Mouse (Mus musculus) midbrain, embryonic 16.5 days (tissue): ENCODE results near the gene Ccdc173. TPM values are rescaled to one million over a fixed set of nuclear protein-coding genes. Genes with fewer than 3 reads are reported as not detected.

Source experiments
- ATAC-seq: fragments of 200-750 bp; cut with Nextera tagmentation; 2 replicates; pipeline ENCODE4 v1.8.0; 2017; ENCODE audit warnings: moderate TSS enrichment
- H3K27ac ChIP-seq: fragments of 300-500 bp; sonication (generic); 2 replicates; pipeline ENCODE4 v1.5.1; 2014; ENCODE audit warnings: mild to moderate bottlenecking, low read length, mixed read lengths
- H3K27me3 ChIP-seq: fragments of 300-500 bp; sonication (generic); 2 replicates; pipeline ENCODE4 v1.6.1; 2014; ENCODE audit warnings: low read depth, low read length, mixed read lengths; ENCODE audit not compliant: control insufficient read depth, insufficient read depth
- H3K36me3 ChIP-seq: fragments of 300-500 bp; sonication (generic); 2 replicates; pipeline ENCODE4 v1.6.1; 2014; ENCODE audit warnings: mild to moderate bottlenecking, low read length, moderate library complexity, mixed read lengths; ENCODE audit not compliant: control insufficient read depth, insufficient read depth
- H3K4me1 ChIP-seq: fragments of 300-500 bp; sonication (generic); 2 replicates; pipeline ENCODE4 v1.6.1; 2014; ENCODE audit warnings: mild to moderate bottlenecking, low read length, mixed read lengths; ENCODE audit not compliant: control insufficient read depth, insufficient read depth
- H3K4me2 ChIP-seq: fragments of 300-500 bp; sonication (generic); 2 replicates; pipeline ENCODE4 v1.6.1; 2014; ENCODE audit warnings: mild to moderate bottlenecking, low read length, mixed read lengths
- H3K4me3 ChIP-seq: fragments of 300-500 bp; sonication (generic); 2 replicates; pipeline ENCODE4 v1.5.1; 2014; ENCODE audit warnings: low read depth, mild to moderate bottlenecking, low read length, moderate library complexity, mixed read lengths
- H3K9ac ChIP-seq: fragments of 300-500 bp; sonication (generic); 2 replicates; pipeline ENCODE4 v1.6.1; 2014; ENCODE audit warnings: low read depth, low read length, mixed read lengths
- H3K9me3 ChIP-seq: fragments of 300-500 bp; sonication (generic); replicated peaks from 2 replicates; pipeline ENCODE4 v1.6.1; 2014; ENCODE audit warnings: mild to moderate bottlenecking, low read length, mixed read lengths; ENCODE audit not compliant: control insufficient read depth, poor library complexity, severe bottlenecking
- WGBS: fragments of 180-500 bp; shearing (Covaris S2); extraction: QIAGEN DNeasy Blood & Tissue Kit; methylation state at CpG from one replicate; pipeline ENCODE4 v1.1.7; 2014; 5-methylcytosine and 5-hydroxymethylcytosine counted together
- polyA plus RNA-seq: library from polyadenylated mRNA; unstranded; fragments of >200 nt; fragmentation: Nextera tagmentation; extraction: Ambion mirVana; gene quantifications from 2 replicates; pipeline ENCODE4 v1.2.1, GENCODE M21; 2015

Ccdc173 gene
- polyA plus RNA-seq: 2.6 and 3.0 TPM in 2 replicates

- peaks cover 14% of the 10 kb centered on the region for H3K4me1 ChIP-seq
- H3K9ac ChIP-seq: peak within 1 kb of the TSS; percentile 89
- peak within 1 kb of the TSS; percentile 78 for H3K4me3 ChIP-seq
- H3K4me2 ChIP-seq: peak within 1 kb of the TSS; percentile 90
- no peaks in the 10 kb centered on the region for H3K9me3 ChIP-seq
- no peaks in the 10 kb centered on the region for H3K27me3 ChIP-seq
- ATAC-seq: peak; percentile 98
- 1% methylated on average over 48 of the region's 48 CpGs for WGBS
- H3K36me3 ChIP-seq: peaks cover 6% of the 10 kb centered on the region; the same call in 1 of the 2 replicates
- peak within 1 kb of the TSS; percentile 87 for H3K27ac ChIP-seq
These were observed at the start of gene Ccdc173, which contains the start of gene Phospho2 for GRCm38 (mm10) chr2:69789429-69790069. TSS of gene Ccdc173 (minus strand) at chr2:69789575. TSS of gene Phospho2 (plus strand) at chr2:69789623.

GRCm38 (mm10) chr2:69838707-69839106 is 49.3 kb upstream of the Ccdc173 start:
- Histone ChIP-seq H3K27ac (no peak overlapping the region), H3K4me1 (no peaks in the 10 kb centered on the region; the same call in 1 of the 2 replicates), H3K36me3 (peaks cover 8% of the 10 kb centered on the region; the same call in 1 of the 2 replicates), H3K9ac (no peak overlapping the region), H3K4me2 (no peak overlapping the region), H3K27me3 (no peaks in the 10 kb centered on the region), H3K4me3 (no peak overlapping the region), H3K9me3 (no peaks in the 10 kb centered on the region)
- no peak for ATAC-seq

- Histone ChIP-seq H3K27ac (no peak overlapping the region), H3K9ac (no peak overlapping the region), H3K27me3 (no peaks in the 10 kb centered on the region), H3K4me2 (no peak overlapping the region), H3K9me3 (no peaks in the 10 kb centered on the region), H3K4me1 (no peaks in the 10 kb centered on the region; the same call in 1 of the 2 replicates), H3K36me3 (peaks cover 9% of the 10 kb centered on the region; the same call in 1 of the 2 replicates), H3K4me3 (no peak overlapping the region)
- 27% methylated on average over 3 of the region's 3 CpGs for WGBS
- no peak for ATAC-seq
These were observed 48.6 kb upstream of the Ccdc173 start for GRCm38 (mm10) chr2:69837996-69838395.

- ATAC-seq: no peak; the same call in 1 of the 2 replicates
- peaks cover 13% of the 10 kb centered on the region for H3K36me3 ChIP-seq
- WGBS: 55% methylated on average over 7 of the region's 7 CpGs
These were observed 48.0 kb upstream of the Ccdc173 start for GRCm38 (mm10) chr2:69837244-69837967.

GRCm38 (mm10) chr2:69830116-69830515 is 40.7 kb upstream of the Ccdc173 start:
- Histone ChIP-seq H3K4me1 (peaks cover 19% of the 10 kb centered on the region), H3K4me2 (no peak overlapping the region), H3K36me3 (peaks cover 17% of the 10 kb centered on the region), H3K9ac (no peak overlapping the region), H3K4me3 (no peak overlapping the region), H3K27ac (no peak overlapping the region), H3K9me3 (no peaks in the 10 kb centered on the region), H3K27me3 (no peaks in the 10 kb centered on the region)
- ATAC-seq: no peak
- 89% methylated on average over 8 of the region's 8 CpGs for WGBS

More at GRCm38 (mm10) chr2:69837244-69837967, 48.0 kb upstream of the Ccdc173 start:
- H3K4me2 ChIP-seq: no peak overlapping the region
- H3K9ac ChIP-seq: no peak overlapping the region
- H3K4me3 ChIP-seq: no peak overlapping the region
- no peak overlapping the region for H3K27ac ChIP-seq
- H3K27me3 ChIP-seq: no peaks in the 10 kb centered on the region
- no peaks in the 10 kb centered on the region for H3K9me3 ChIP-seq
- H3K4me1 ChIP-seq: no peaks in the 10 kb centered on the region; the same call in 1 of the 2 replicates

GRCm38 (mm10) chr2:69829680-69830079 is 40.3 kb upstream of the Ccdc173 start:
- 87% methylated on average over 2 of the region's 2 CpGs for WGBS
- H3K27ac ChIP-seq: no peak overlapping the region
- H3K27me3 ChIP-seq: no peaks in the 10 kb centered on the region
- peaks cover 23% of the 10 kb centered on the region for H3K4me1 ChIP-seq
- H3K9me3 ChIP-seq: no peaks in the 10 kb centered on the region
- H3K4me2 ChIP-seq: no peak overlapping the region
- ATAC-seq: no peak
- H3K9ac ChIP-seq: no peak overlapping the region
- no peak overlapping the region for H3K4me3 ChIP-seq
- H3K36me3 ChIP-seq: peaks cover 17% of the 10 kb centered on the region

- peaks cover 16% of the 10 kb centered on the region for H3K36me3 ChIP-seq
- H3K9me3 ChIP-seq: no peaks in the 10 kb centered on the region
- H3K9ac ChIP-seq: peak overlapping the region; percentile 32; the same call in 1 of the 2 replicates
- no peak overlapping the region for H3K4me3 ChIP-seq
- no peak overlapping the region for H3K27ac ChIP-seq
- ATAC-seq: no peak
- no peaks in the 10 kb centered on the region for H3K27me3 ChIP-seq
- 38% methylated on average over 7 of the region's 7 CpGs for WGBS
- peaks cover 34% of the 10 kb centered on the region for H3K4me1 ChIP-seq
- 0 out of 2 replicates have a peak overlapping the region, but pooled peaks have one; percentile 4 for H3K4me2 ChIP-seq
These were observed 38.7 kb upstream of the Ccdc173 start for GRCm38 (mm10) chr2:69828031-69828430.

- H3K4me3 ChIP-seq: no peak overlapping the region
These were observed 37.0 kb upstream of the Ccdc173 start for GRCm38 (mm10) chr2:69826380-69826779.

GRCm38 (mm10) chr2:69825898-69826297 is 36.5 kb upstream of the Ccdc173 start:
- H3K27ac ChIP-seq: peak overlapping the region; percentile 29; the same call in 1 of the 2 replicates
- H3K36me3 ChIP-seq: peaks cover 3% of the 10 kb centered on the region; the same call in 1 of the 2 replicates
- WGBS: 52% methylated on average over 10 of the region's 10 CpGs
- H3K4me2 ChIP-seq: peak overlapping the region; percentile 36
- H3K9me3 ChIP-seq: no peaks in the 10 kb centered on the region
- H3K4me1 ChIP-seq: peaks cover 44% of the 10 kb centered on the region
- ATAC-seq: no peak
- no peaks in the 10 kb centered on the region for H3K27me3 ChIP-seq
- no peak overlapping the region for H3K4me3 ChIP-seq
- H3K9ac ChIP-seq: no peak overlapping the region

More at GRCm38 (mm10) chr2:69826380-69826779, 37.0 kb upstream of the Ccdc173 start:
- Histone ChIP-seq H3K27me3 (no peaks in the 10 kb centered on the region), H3K9me3 (no peaks in the 10 kb centered on the region), H3K27ac (peak overlapping the region; percentile 54; the same call in 1 of the 2 replicates), H3K9ac (no peak overlapping the region), H3K36me3 (peaks cover 8% of the 10 kb centered on the region; the same call in 1 of the 2 replicates), H3K4me1 (peaks cover 43% of the 10 kb centered on the region), H3K4me2 (peak overlapping the region; percentile 36)
- no peak for ATAC-seq
- WGBS: 50% methylated on average over 2 of the region's 2 CpGs
